In genomic region chr3:68686852-68687560, GRCm38 (mm10) we compare ENCODE assay signal across 14 mouse cellular contexts. TPM values are rescaled to one million over a fixed set of nuclear protein-coding genes. Genes with fewer than 3 reads are reported as not detected.
DNase-seq lines count a peak whose midpoint lies in the region; ATAC-seq and TF ChIP-seq lines count a peak whose summit lies in the region.
"Had no signal": no experiment of that assay in that cellular context is flagged by ENCODE, and none has a peak within 500 bp of the region (broad histone marks: within the 10 kb centered on the region; RNA-seq: fewer than 3 reads in every experiment).

No protein-coding gene starts in this region.

- H3K9me3 ChIP-seq in lung, postnatal 0 days (ENCODE audit: low read length): no peaks in the 10 kb centered on the region
- no peaks in the 10 kb centered on the region for H3K9me3 ChIP-seq in embryonic facial prominence, embryonic 14.5 days (ENCODE audit: control insufficient read depth, low read length)
- H3K9me3 ChIP-seq: embryonic facial prominence, embryonic 12.5 days had no signal

- peak; percentile 50 for DNase-seq in adrenal gland, postnatal 10 days
- DNase-seq in adrenal gland, postnatal 4 days (ENCODE audit: low spot score in 2 of 2): no peak
- no peak for DNase-seq in gastrocnemius, adult 2 months
- no peak for DNase-seq in gastrocnemius, postnatal 25 days
- DNase-seq in lung, postnatal 10 days: peak; percentile 29
- DNase-seq in lung, postnatal 0 days (ENCODE audit: low spot score): no peak
- peak; percentile 68 for DNase-seq in embryonic facial prominence, embryonic 14.5 days (ENCODE audit: low spot score)
- no peak for DNase-seq in spleen, adult 12 weeks (ENCODE audit: low spot score)
- DNase-seq: cerebellum, adult 11-12 months; kidney, postnatal 4 days had no signal

- no peaks in the 10 kb centered on the region for H3K36me3 ChIP-seq in lung, postnatal 0 days (ENCODE audit: insufficient read depth, low read length)
- no peaks in the 10 kb centered on the region for H3K36me3 ChIP-seq in embryonic facial prominence, embryonic 14.5 days (ENCODE audit: control insufficient read depth, insufficient read depth, low read length)
- H3K36me3 ChIP-seq: embryonic facial prominence, embryonic 12.5 days had no signal

- H3K4me2 ChIP-seq in lung, postnatal 0 days (replicated peaks; ENCODE audit: low read depth, low read length): no peak overlapping the region
- H3K4me2 ChIP-seq in embryonic facial prominence, embryonic 14.5 days (ENCODE audit: low read depth, low read length): no peak overlapping the region
- H3K4me2 ChIP-seq: embryonic facial prominence, embryonic 12.5 days had no signal

- H3K9ac ChIP-seq in lung, postnatal 0 days (replicated peaks; ENCODE audit: low read depth): no peak overlapping the region
- H3K9ac ChIP-seq in embryonic facial prominence, embryonic 14.5 days (ENCODE audit: low read depth, low read length): no peak overlapping the region
- H3K9ac ChIP-seq: embryonic facial prominence, embryonic 12.5 days had no signal

- H3K27ac ChIP-seq in gastrocnemius, adult 2 months: peak overlapping the region; percentile 35
- no peak overlapping the region for H3K27ac ChIP-seq in lung, postnatal 0 days (ENCODE audit: low read length)
- no peak overlapping the region for H3K27ac ChIP-seq in embryonic facial prominence, embryonic 14.5 days (replicated peaks; ENCODE audit: low read depth, low read length)
- H3K27ac ChIP-seq: embryonic facial prominence, embryonic 12.5 days had no signal

- 65% methylated on average over 8 of the region's 8 CpGs for WGBS in lung, postnatal 0 days
- WGBS in embryonic facial prominence, embryonic 14.5 days: 58% methylated on average over 8 of the region's 8 CpGs

- intact Hi-C loops in gastrocnemius, adult 2 months (cut with DNase I): no loop called here

- no peak for ATAC-seq in lung, postnatal 0 days
- ATAC-seq in embryonic facial prominence, embryonic 14.5 days (ENCODE audit: low read depth): no peak
- ATAC-seq: intestine, embryonic 16.5 days had no signal

- TF ChIP-seq CTCF in gastrocnemius, adult 2 months (IDR thresholded peaks at IDR 0.05): no peak
- TF ChIP-seq CTCF in lung, postnatal 0 days (IDR thresholded peaks at IDR 0.05): no peak

- TF ChIP-seq EP300 in lung, postnatal 0 days (IDR thresholded peaks at IDR 0.05): no peak

- no peaks in the 10 kb centered on the region for H3K27me3 ChIP-seq in lung, postnatal 0 days (replicated peaks; ENCODE audit: insufficient read depth, low read length)
- no peaks in the 10 kb centered on the region for H3K27me3 ChIP-seq in embryonic facial prominence, embryonic 14.5 days (replicated peaks; ENCODE audit: control insufficient read depth, insufficient read depth, low read length)
- H3K27me3 ChIP-seq: embryonic facial prominence, embryonic 12.5 days had no signal

- no peaks in the 10 kb centered on the region for H3K4me1 ChIP-seq in lung, postnatal 0 days (ENCODE audit: insufficient read depth, low read depth, low read length)
- H3K4me1 ChIP-seq in embryonic facial prominence, embryonic 14.5 days (ENCODE audit: control insufficient read depth, insufficient read depth, low read length): no peaks in the 10 kb centered on the region
- H3K4me1 ChIP-seq: embryonic facial prominence, embryonic 12.5 days had no signal

- no peak overlapping the region for H3K4me3 ChIP-seq in gastrocnemius, adult 2 months
- H3K4me3 ChIP-seq in lung, postnatal 0 days (ENCODE audit: low read depth, low read length): no peak overlapping the region
- no peak overlapping the region for H3K4me3 ChIP-seq in embryonic facial prominence, embryonic 14.5 days (ENCODE audit: low read depth, low read length)
- H3K4me3 ChIP-seq: embryonic facial prominence, embryonic 12.5 days had no signal

RNA-seq across cellular contexts. Expression of gene Il12a, which starts 3.4 kb away (rescaled TPM):
- under 1 TPM; 0.70 to 0.90 TPM for total RNA-seq in adrenal gland, postnatal 10 days (2021)
- total RNA-seq in adrenal gland, postnatal 4 days (2021): under 1 TPM; 0.45 to 0.48 TPM
- 1 to 10 TPM; 4.1 to 4.8 TPM for total RNA-seq in gastrocnemius, adult 2 months (2021)
- 1 to 10 TPM; 5.4 to 5.5 TPM for total RNA-seq in gastrocnemius, postnatal 25 days (2021)
- 1.4 TPM in 2 replicates for polyA plus RNA-seq in lung, postnatal 0 days (2015; fragmentation: Nextera tagmentation; extraction: Ambion mirVana)
- 0.51 and 0.61 TPM in 2 replicates for polyA plus RNA-seq in embryonic facial prominence, embryonic 14.5 days (2014; fragmentation: Nextera tagmentation; extraction: Ambion mirVana)
- total RNA-seq: liver, adult 2 months had no signal
- polyA plus RNA-seq: heart, embryonic 16.5 days; intestine, embryonic 16.5 days; liver, adult 2 months had no signal

Comparison
In these comparisons a context has a peak if more than half of its experiments do, and no peak if none do; other contexts are left out.
1. DNase-seq: peak in adrenal gland, postnatal 10 days (single experiment), lung, postnatal 10 days (single experiment) and embryonic facial prominence, embryonic 14.5 days (single experiment); none in adrenal gland, postnatal 4 days (0 of 2), gastrocnemius, adult 2 months (single experiment), gastrocnemius, postnatal 25 days (single experiment), lung, postnatal 0 days (single experiment) and spleen, adult 12 weeks (single experiment).